Mouse (Mus musculus) liver, embryonic 14.5 days (tissue): ENCODE data around the gene Arl3.

Experiments used
- CTCF ChIP-seq: IDR thresholded peaks from 2 replicates; pipeline ENCODE4 v1.5.1; 2016; ENCODE audit warnings: antibody characterized with exemption, low read depth, control low read depth
- EP300 ChIP-seq: IDR thresholded peaks from 2 replicates; pipeline ENCODE4 v1.6.1; 2016; ENCODE audit warnings: antibody characterized with exemption, low read depth

DNA sequence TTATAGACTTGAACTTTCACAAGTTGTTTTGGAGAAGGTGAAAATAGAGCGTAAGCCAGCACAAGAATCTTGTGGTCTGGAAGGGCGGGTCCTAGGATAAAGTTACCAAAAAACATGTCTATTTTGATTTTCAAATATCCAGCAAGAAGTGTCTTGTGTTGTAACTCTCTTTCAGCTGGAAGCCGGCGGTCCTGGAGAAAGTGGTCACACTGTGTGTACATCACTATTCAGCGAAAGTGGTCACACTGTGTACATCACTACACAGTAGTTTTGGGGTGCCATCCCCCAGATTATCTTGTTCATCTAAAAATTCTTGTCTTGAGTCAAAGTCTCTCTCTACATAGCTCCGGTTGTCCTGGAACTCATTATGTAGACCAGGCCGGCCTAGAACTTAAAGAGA lies 35.2 kb upstream of the Arl3 start:
- TF ChIP-seq EP300 = no peak
- no peak for TF ChIP-seq CTCF
